Mouse (Mus musculus): ENCODE results near the gene Gm17087.

GRCm38 (mm10) chr17:8538102-8538501 lies 28.6 kb downstream of the Gm17087 start:
- TF ChIP-seq POLR2A (IDR thresholded peaks at IDR 0.05; ENCODE audit: insufficient read depth, low read depth, low read length) (no peak), CTCF (IDR thresholded peaks at IDR 0.05) (peak; percentile 50), EP300 (IDR thresholded peaks at IDR 0.05; ENCODE audit: insufficient read depth, low read depth, low read length) (no peak)

All from heart, adult 2 months (tissue).